Mouse (Mus musculus) ES-E14 (cell line): Measurements from ENCODE around the gene Rdh1. TPM values are rescaled to one million over a fixed set of nuclear protein-coding genes. Genes with fewer than 3 reads are reported as not detected.
"Not testable (repeated sequence)": the region's sequence is repeated elsewhere in the genome, so short reads cannot be mapped to it uniquely, and the experiment has no call there.

Experiments used
- DNase-seq: peaks from one replicate; pipeline ENCODE4 v3.0.0-alpha.2; 2013; ENCODE audit warnings: low read depth, low spot score
- H3K27ac ChIP-seq: 2 replicates; pipeline ENCODE4 v1.5.1; 2012; ENCODE audit warnings: low read depth, mild to moderate bottlenecking, low read length, moderate library complexity, mixed read lengths; ENCODE audit not compliant: poor library complexity, insufficient read depth, severe bottlenecking
- H3K36me3 ChIP-seq: 2 replicates; pipeline ENCODE4 v1.6.1; 2012; ENCODE audit warnings: mild to moderate bottlenecking, low read length, moderate library complexity, mixed read lengths; ENCODE audit not compliant: control insufficient read depth, poor library complexity, insufficient read depth, severe bottlenecking
- H3K4me1 ChIP-seq, 2 experiments: fragments of 150-350 bp in 1 of 2; sonication (generic) in 1 of 2; 2 replicates each; pipeline ENCODE4 v1.6.1; 2012; ENCODE audit warnings: low read length in 2 of 2, mild to moderate bottlenecking in 1 of 2, mixed read lengths in 1 of 2; ENCODE audit not compliant: control insufficient read depth in 2 of 2, insufficient read depth in 2 of 2, poor library complexity in 1 of 2
- H3K4me3 ChIP-seq, 2 experiments: fragments of 150-350 bp in 1 of 2; sonication (generic) in 1 of 2; 2 replicates each; pipeline ENCODE4 v1.5.1; 2012; ENCODE audit warnings: low read length in 2 of 2, low read depth in 1 of 2, mild to moderate bottlenecking in 1 of 2, mixed read lengths in 1 of 2; ENCODE audit not compliant: insufficient read depth in 1 of 2, poor library complexity in 1 of 2, severe bottlenecking in 1 of 2
- H3K9ac ChIP-seq: 2 replicates; pipeline ENCODE4 v1.6.1; 2012; ENCODE audit warnings: low read depth, mild to moderate bottlenecking, low read length, mixed read lengths; ENCODE audit not compliant: poor library complexity, insufficient read depth, severe bottlenecking
- H3K9me3 ChIP-seq: fragments of 150-350 bp; sonication (generic); 2 replicates; pipeline ENCODE4 v1.6.1; 2012; ENCODE audit warnings: low read depth, mild to moderate bottlenecking, low read length; ENCODE audit not compliant: control insufficient read depth, insufficient read depth
- CHD2 ChIP-seq: IDR thresholded peaks from 2 replicates; pipeline ENCODE4 v1.6.1; 2014; ENCODE audit warnings: mild to moderate bottlenecking, low read depth, low read length, inconsistent platforms
- HCFC1 ChIP-seq: IDR thresholded peaks from 2 replicates; pipeline ENCODE4 v1.6.1; 2012; ENCODE audit warnings: low read length, inconsistent platforms, borderline replicate concordance; ENCODE audit not compliant: insufficient read depth
- MAFK ChIP-seq: IDR thresholded peaks from 2 replicates; pipeline ENCODE4 v1.6.1; 2014; ENCODE audit warnings: mild to moderate bottlenecking, low read depth, low read length, inconsistent platforms; ENCODE audit not compliant: insufficient read depth
- ZC3H11A ChIP-seq: IDR thresholded peaks from 2 replicates; pipeline ENCODE4 v1.6.1; 2012; ENCODE audit warnings: low read depth, mild to moderate bottlenecking, inconsistent platforms, low read length, borderline replicate concordance
- ZNF384 ChIP-seq: IDR thresholded peaks from 2 replicates; pipeline ENCODE4 v1.6.1; 2012; ENCODE audit warnings: low read depth, low read length, inconsistent platforms
- in situ Hi-C, 2 experiments: fragments of 600-800 bp; cut with MboI; formaldehyde crosslinking; loops; one replicate each; pipeline ENCODE4 v1.15.1; 2025; ENCODE audit warnings: low sequenced_read_pairs in 2 of 2, inconsistent platforms in 1 of 2; ENCODE audit not compliant: unreplicated experiment in 2 of 2
- total RNA-seq: library from RNA; depleted of rRNA; stranded (reverse); fragments of 300-350 nt; gene quantifications from 2 replicates; pipeline ENCODE4 v1.2.3, GENCODE M21; 2012; rRNA removed

The Rdh1 gene
- total RNA-seq, 1 experiment: 1.1 TPM

- TF ChIP-seq MAFK: no peak
- no peak for TF ChIP-seq ZNF384
- no peak for TF ChIP-seq CHD2
- TF ChIP-seq ZC3H11A: no peak
- TF ChIP-seq HCFC1: no peak
- in situ Hi-C loops: no loop called here
- no peaks in the 10 kb centered on the region for H3K36me3 ChIP-seq
- no peak for DNase-seq
- H3K4me1 ChIP-seq: no peaks in the 10 kb centered on the region
- no peaks in the 10 kb centered on the region for H3K9me3 ChIP-seq
- H3K9ac ChIP-seq: no peak overlapping the region
- H3K27ac ChIP-seq: no peak overlapping the region
- H3K4me3 ChIP-seq: no peak overlapping the region
Measured at GRCm38 (mm10) chr10:127801612-127802011, 42.1 kb downstream of the Rdh1 start.

DNA sequence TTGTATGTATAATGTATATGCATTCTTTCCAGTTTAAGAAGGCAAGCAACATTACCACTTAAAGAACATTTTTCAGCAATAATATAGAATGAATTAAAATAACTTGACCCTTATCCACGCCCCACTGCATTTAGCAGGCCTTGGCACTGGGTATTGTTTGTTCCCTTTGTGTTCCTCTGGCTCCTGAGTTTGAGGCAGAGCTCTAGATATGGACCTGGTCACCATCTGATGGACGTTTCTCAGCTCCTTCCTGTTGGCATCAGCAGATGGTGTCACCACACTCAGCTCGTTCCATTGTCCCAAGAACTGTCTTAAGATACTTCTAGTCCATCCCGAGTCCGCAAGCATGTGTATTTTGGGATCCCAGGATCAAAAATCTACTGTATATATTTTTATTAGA, 42.7 kb downstream of the Rdh1 start:
- TF ChIP-seq CHD2: no peak
- TF ChIP-seq HCFC1: no peak
- no peak for TF ChIP-seq ZC3H11A
- TF ChIP-seq MAFK: no peak
- TF ChIP-seq ZNF384: no peak

DNA sequence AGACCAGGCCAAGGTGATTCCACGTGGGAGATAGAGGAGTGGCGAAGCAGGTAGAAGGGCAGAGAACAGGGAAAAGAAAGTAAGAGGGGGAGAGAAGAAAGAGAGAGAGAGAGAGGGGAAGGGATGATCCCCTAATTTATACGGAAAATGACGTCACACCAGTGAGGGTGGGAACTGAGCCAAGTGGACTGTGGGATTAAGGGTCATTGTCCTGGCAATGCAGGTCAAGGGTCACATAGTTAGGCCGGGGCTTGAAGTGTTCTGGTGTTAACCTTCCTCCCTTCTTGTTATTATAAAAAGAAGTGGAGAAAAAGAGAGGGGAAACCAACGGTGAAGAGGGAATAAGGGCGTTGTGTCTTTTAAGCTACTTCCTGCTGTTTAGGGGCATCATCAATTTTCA, 44.9 kb downstream of the Rdh1 start:
- DNase-seq: no peak
- H3K4me3 ChIP-seq: no peak overlapping the region
- in situ Hi-C loops: no loop called here
- H3K9ac ChIP-seq: no peak overlapping the region
- H3K27ac ChIP-seq: no peak overlapping the region
- TF ChIP-seq ZC3H11A (no peak), MAFK (no peak), ZNF384 (no peak), CHD2 (no peak), HCFC1 (no peak)
- no peaks in the 10 kb centered on the region for H3K9me3 ChIP-seq
- H3K36me3 ChIP-seq: no peaks in the 10 kb centered on the region
- no peaks in the 10 kb centered on the region for H3K4me1 ChIP-seq

More for the DNA sequence above, 42.7 kb downstream of the Rdh1 start:
- Histone ChIP-seq H3K4me3 (no peak overlapping the region), H3K36me3 (no peaks in the 10 kb centered on the region), H3K9ac (no peak overlapping the region), H3K27ac (no peak overlapping the region), H3K9me3 (no peaks in the 10 kb centered on the region), H3K4me1 (no peaks in the 10 kb centered on the region)
- in situ Hi-C loops: no loop called here
- no peak for DNase-seq

DNA sequence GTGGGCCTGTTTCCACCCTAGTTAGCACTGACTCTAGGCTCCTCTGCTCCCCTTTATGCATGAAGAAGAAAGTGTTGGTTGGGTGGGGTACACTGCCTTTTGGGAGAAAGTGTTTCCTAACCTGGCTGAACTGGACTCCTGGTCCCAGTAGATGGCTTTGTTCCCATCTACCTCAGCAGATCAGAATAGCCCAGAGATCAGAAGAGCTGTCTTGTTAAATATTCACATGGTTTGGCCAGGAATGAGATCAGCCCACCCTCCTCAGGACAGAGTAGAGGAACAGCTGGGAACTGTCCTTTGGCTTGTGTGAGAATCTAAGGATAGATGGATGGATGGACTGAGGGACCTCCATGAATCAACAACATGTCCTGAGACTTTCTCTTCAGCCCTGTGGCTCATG, 56.4 kb downstream of the Rdh1 start:
- in situ Hi-C loops: no loop called here
- no peaks in the 10 kb centered on the region for H3K36me3 ChIP-seq
- TF ChIP-seq ZNF384: no peak
- TF ChIP-seq MAFK: no peak
- TF ChIP-seq HCFC1: no peak
- TF ChIP-seq ZC3H11A: no peak
- no peak overlapping the region for H3K27ac ChIP-seq
- no peak overlapping the region for H3K9ac ChIP-seq
- H3K4me1 ChIP-seq: no peaks in the 10 kb centered on the region
- peaks cover 3% of the 10 kb centered on the region; the same call in 1 of the 2 replicates for H3K9me3 ChIP-seq
- H3K4me3 ChIP-seq: no peak overlapping the region
- DNase-seq: no peak

DNA sequence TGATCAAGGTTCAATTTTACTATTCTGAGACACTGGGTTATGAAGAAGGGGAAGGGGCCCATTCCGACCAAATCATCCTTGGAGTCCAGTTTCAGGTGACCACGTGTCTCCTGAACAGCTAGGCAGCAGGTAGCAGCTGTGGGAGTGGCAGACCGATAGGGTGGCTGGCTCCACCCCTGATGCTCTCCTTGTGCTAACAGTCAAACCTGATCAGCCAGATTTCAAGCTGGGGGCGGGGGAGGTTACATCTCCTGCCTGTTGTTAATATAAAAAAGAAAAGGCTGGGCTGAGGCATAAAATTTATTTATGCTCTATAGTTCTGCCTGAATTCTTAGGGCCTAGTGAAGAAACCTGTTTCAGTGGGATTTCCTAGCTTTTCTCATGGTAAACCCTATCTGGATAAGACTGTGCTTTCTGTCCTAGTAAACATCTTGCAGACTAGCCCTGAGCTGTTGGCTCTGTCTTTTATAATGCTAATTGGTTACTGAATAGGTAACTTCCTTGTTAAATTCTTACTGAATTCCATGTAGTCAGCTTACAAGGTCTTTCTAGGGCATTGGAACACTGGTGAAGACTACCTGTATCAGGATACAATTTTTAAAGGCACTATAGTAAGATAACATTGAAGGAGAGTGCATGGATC, 57.9 kb downstream of the Rdh1 start:
- H3K9ac ChIP-seq, in situ Hi-C loops, H3K9me3 ChIP-seq, DNase-seq, H3K4me3 ChIP-seq, H3K36me3 ChIP-seq, H3K27ac ChIP-seq, H3K4me1 ChIP-seq: not testable (repeated sequence)

Other genes starting within 250 kb of the Rdh1 start
- 5.8 and 22.6 TPM in 2 replicates for gene Ndufa4l2, start 244.8 kb upstream of the Rdh1 start, total RNA-seq
- 169 and 266 TPM in 2 replicates for gene Shmt2, start 237.3 kb upstream of the Rdh1 start, total RNA-seq
- 0.76 and 1.6 TPM in 2 replicates for gene Nxph4, start 225.2 kb upstream of the Rdh1 start, total RNA-seq
- 69.6 and 91.4 TPM in 2 replicates for gene Lrp1, start 138.6 kb upstream of the Rdh1 start, total RNA-seq
- gene Stat6, start 116.7 kb upstream of the Rdh1 start, total RNA-seq: 18.6 and 26.0 TPM in 2 replicates
- gene Nemp1, start 92.8 kb upstream of the Rdh1 start, total RNA-seq: 23.6 and 35.6 TPM in 2 replicates
- 10.6 and 13.8 TPM in 2 replicates for gene Nab2, start 91.2 kb upstream of the Rdh1 start, total RNA-seq
- gene Myo1a, start 54.6 kb upstream of the Rdh1 start, total RNA-seq: 1.7 and 3.2 TPM in 2 replicates
- 0.37 and 0.45 TPM in 2 replicates for gene Tac2, start 35.2 kb upstream of the Rdh1 start, total RNA-seq
- gene Zbtb39, start 20.2 kb upstream of the Rdh1 start, total RNA-seq: 6.3 and 8.3 TPM in 2 replicates
- gene Gpr182, start 8.0 kb upstream of the Rdh1 start, total RNA-seq: 0.49 and 0.69 TPM in 2 replicates
- gene Rdh16f1, start 66 bp downstream of the Rdh1 start, total RNA-seq: 0.21 TPM in 1 of 2 replicates, not detected in the other
- 0.27 TPM in 1 of 2 replicates, not detected in the other for gene Rdh9, start 16.7 kb downstream of the Rdh1 start, total RNA-seq
- 0.09 and 0.11 TPM in 2 replicates for gene Rdh16, start 41.4 kb downstream of the Rdh1 start, total RNA-seq
- not detected in 2 replicates for gene Rdh19, start 90.2 kb downstream of the Rdh1 start, total RNA-seq
- 0.26 TPM in 1 of 2 replicates, not detected in the other for gene Rdh16f2, start 106.8 kb downstream of the Rdh1 start, total RNA-seq
- gene Rdh7, start 129.1 kb downstream of the Rdh1 start, total RNA-seq: not detected in 2 replicates
- 0.27 TPM in 1 of 2 replicates, not detected in the other for gene Sdr9c7, start 138.8 kb downstream of the Rdh1 start, total RNA-seq
- gene Hsd17b6, start 247.9 kb downstream of the Rdh1 start, total RNA-seq: 0.22 TPM in 1 of 2 replicates, not detected in the other